Mouse (Mus musculus): ENCODE measurements at regions not wholly inside any gene's neighbourhood (a gene's known extent, or its start where the extent isn't known, plus 50 kb on each side); places are given as distances from the start of the nearest gene placed in this dataset.

DNA sequence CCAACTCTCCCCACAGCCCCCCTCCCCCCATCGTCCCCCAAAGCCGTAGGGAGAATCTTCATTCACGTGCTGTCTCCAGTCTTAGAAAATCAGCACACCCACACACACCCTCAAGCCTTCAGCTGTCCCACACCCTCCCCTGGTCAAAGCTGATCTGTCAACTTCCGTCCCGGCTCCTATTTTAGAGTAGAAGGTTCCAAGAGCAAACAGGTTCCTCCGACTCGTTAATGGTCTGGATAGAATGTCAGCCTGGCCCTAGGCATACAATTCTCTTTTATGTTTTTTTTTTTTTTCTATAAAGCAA, 123.2 kb upstream of the Med13l start:
- ATAC-seq (replicated peaks): no peak
- Histone ChIP-seq H3K27me3 (0 out of 2 replicates have a peak, but pooled peaks cover 4% of the 10 kb centered on the region), H3K4me2 (replicated peaks) (no peak overlapping the region), H3K9ac (replicated peaks) (no peak overlapping the region), H3K36me3 (no peaks in the 10 kb centered on the region), H3K9me3 (no peaks in the 10 kb centered on the region), H3K27ac (replicated peaks) (no peak overlapping the region), H3K4me3 (no peak overlapping the region), H3K4me1 (peaks cover 26% of the 10 kb centered on the region)
- WGBS: 22% methylated on average over 7 of the region's 7 CpGs

DNA sequence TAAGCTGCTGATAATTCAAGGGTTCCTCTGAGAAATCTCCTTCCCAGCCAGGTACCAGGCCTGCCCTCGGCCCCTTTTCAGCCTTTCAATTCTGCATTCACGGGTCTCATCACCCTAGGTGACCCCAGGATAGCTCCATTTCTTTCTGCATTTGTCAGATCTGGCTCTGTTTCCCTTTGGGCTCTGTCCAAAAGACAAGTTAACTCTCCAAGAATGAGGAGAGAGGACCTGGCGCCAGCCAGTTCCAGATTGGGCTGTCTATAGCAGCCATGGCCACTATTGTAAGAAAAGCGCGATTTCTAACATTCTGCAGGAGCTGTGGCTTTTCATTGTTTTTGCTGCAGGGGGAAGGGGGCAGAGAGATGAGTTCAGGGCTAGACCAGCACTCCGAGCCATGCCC, 122.5 kb upstream of the Med13l start:
- no peak overlapping the region for H3K9ac ChIP-seq (replicated peaks)
- 0 out of 2 replicates have a peak, but pooled peaks cover 4% of the 10 kb centered on the region for H3K27me3 ChIP-seq
- ATAC-seq (replicated peaks): no peak
- no peak overlapping the region for H3K4me2 ChIP-seq (replicated peaks)
- WGBS: 15% methylated on average over 6 of the region's 6 CpGs
- no peaks in the 10 kb centered on the region for H3K36me3 ChIP-seq
- H3K27ac ChIP-seq (replicated peaks): no peak overlapping the region
- no peak overlapping the region for H3K4me3 ChIP-seq
- H3K4me1 ChIP-seq: peaks cover 26% of the 10 kb centered on the region
- H3K9me3 ChIP-seq: no peaks in the 10 kb centered on the region

DNA sequence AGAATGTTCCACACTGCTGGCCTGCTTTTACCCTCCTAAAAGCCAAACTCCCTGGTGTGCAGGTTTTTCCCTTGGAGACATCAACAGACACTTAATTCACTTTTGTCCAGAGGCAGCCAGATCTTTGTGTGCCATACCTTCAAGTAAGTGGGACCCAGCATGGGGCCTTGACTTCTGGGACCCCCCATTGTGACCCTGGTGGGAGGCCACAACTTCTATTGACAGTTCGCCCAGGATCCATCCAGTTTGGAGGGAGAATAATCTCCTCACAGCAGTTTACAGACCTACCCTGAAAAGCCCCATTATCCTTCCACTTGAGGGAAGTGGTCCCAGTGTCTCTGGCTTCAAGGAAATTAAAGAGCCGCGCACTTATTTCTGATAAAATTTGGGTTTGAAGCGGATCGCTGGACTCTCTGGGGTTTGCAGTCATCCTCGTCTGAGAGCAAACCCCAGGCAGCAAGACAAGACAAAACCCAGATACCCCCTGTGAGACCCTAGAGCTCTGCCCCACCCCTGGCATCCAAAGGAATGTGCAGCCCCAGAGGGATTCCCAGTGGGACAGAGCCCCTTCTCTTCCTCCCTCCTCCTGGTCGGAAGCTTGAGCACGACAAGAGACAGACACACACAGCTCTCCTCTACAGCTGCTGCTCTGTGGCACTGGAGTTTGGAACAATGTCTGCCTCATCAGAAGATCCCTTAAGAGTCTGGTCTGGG, 115.8 kb upstream of the Med13l start:
- no peak for ATAC-seq (replicated peaks)
- Histone ChIP-seq H3K4me1 (no peaks in the 10 kb centered on the region), H3K4me2 (replicated peaks) (no peak overlapping the region), H3K9me3 (no peaks in the 10 kb centered on the region), H3K27me3 (no peaks in the 10 kb centered on the region), H3K27ac (replicated peaks) (no peak overlapping the region), H3K9ac (replicated peaks) (no peak overlapping the region), H3K4me3 (no peak overlapping the region), H3K36me3 (no peaks in the 10 kb centered on the region)
- 10% methylated on average over 8 of the region's 8 CpGs for WGBS

DNA sequence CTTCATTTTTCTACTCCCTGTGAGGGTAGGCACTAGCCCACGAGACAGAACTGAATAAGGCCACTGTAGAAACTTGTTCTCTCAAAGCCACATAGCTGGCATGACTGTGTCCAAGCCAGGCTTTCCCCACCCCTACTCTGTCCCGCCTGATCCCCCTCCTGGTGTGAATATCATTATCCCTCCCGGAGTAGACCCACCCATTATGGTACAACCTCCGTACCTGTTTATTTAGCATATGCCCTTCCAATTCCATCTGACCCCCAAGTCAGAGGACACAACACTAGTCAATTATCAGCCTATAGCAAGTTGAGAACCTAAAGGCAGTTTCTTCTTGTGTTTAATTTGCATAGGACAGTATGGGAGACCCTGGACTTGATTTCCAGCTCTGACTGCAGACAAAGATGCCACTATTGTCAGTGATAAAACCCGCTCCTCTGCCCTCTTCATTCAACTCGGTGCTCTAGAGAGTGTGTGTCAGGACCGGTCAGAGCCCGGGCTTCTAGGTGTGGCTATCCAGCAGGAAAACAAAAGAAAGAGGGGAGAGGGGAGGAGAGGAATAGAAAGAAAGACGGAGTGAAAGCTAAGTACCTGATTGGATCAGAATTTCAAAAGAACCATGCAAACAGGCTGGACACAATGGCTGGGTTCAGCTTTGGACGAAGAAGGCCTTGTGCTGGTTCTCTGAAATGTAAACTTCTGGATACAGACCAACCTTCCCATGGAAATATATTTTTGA, 115.1 kb upstream of the Med13l start:
- Histone ChIP-seq H3K4me2 (replicated peaks) (no peak overlapping the region), H3K9ac (replicated peaks) (no peak overlapping the region), H3K4me1 (no peaks in the 10 kb centered on the region), H3K36me3 (no peaks in the 10 kb centered on the region), H3K27ac (replicated peaks) (no peak overlapping the region), H3K4me3 (no peak overlapping the region), H3K27me3 (no peaks in the 10 kb centered on the region), H3K9me3 (no peaks in the 10 kb centered on the region)
- ATAC-seq (replicated peaks): no peak
- 15% methylated on average over 10 of the region's 10 CpGs for WGBS

DNA sequence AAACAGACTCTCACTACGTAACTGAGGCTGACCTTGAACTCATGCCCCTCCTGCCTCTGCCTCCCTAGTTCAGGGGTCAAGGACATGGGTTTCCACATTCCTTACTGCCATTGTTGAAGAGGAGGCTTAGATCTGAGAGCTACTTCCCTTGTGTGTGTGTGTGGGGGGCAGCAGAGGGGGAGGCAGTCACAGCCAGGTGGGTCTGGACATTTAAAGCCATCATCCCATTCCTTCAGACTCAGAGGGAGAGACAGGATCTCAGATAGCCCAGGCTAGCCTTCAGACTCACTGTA, 114.5 kb upstream of the Med13l start:
- WGBS: 70% methylated on average over 1 of the region's 1 CpGs

DNA sequence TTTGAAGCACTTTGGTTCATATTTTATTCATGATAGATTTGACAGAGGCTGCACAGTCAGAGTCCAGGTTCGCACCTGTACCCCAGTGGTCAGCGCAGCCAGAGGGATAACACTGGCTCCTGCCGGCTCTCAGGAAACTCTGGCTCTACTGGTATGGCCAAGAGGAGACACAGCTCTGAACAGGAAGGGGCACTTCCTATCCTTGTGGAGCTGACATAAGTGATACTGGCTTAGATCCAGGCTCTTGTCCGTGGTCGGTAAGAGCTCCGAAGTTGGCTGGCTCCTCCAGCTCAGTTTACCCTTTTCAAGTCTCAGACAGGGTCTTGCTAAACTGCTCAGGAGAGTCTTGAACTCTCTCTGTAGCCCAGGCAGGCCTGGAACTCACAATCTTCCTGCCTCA, 113.6 kb upstream of the Med13l start:
- H3K9ac ChIP-seq (replicated peaks): no peak overlapping the region
- no peaks in the 10 kb centered on the region for H3K36me3 ChIP-seq
- H3K4me3 ChIP-seq: no peak overlapping the region
- 64% methylated on average over 6 of the region's 6 CpGs for WGBS
- no peaks in the 10 kb centered on the region for H3K9me3 ChIP-seq
- H3K4me1 ChIP-seq: no peaks in the 10 kb centered on the region
- no peak for ATAC-seq (replicated peaks)
- no peaks in the 10 kb centered on the region for H3K27me3 ChIP-seq
- no peak overlapping the region for H3K4me2 ChIP-seq (replicated peaks)
- no peak overlapping the region for H3K27ac ChIP-seq (replicated peaks)

More for the DNA sequence above, 114.5 kb upstream of the Med13l start:
- Histone ChIP-seq H3K36me3 (no peaks in the 10 kb centered on the region), H3K27ac (replicated peaks) (no peak overlapping the region), H3K4me3 (no peak overlapping the region), H3K9ac (replicated peaks) (no peak overlapping the region), H3K9me3 (no peaks in the 10 kb centered on the region), H3K4me1 (no peaks in the 10 kb centered on the region), H3K4me2 (replicated peaks) (no peak overlapping the region), H3K27me3 (no peaks in the 10 kb centered on the region)
- ATAC-seq (replicated peaks): no peak

DNA sequence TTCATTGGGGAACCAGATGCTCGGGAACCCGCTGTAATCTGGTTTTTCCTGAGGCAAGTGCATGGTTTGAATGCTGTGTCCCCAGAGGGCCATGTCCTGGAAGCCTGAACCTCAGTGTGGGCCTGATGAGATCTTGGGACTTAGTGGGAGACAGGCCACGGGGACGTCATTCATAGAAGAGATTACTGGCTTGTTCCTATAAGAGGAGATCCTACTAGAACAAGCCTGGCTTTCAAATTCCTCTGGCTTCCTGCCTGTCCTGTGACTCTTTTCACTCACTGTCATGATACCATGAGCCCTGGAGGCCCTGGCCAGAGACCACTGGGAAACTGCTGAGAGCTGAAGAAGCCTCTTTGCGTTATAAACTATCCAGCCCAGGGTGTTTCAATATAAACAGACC, 113.1 kb upstream of the Med13l start:
- no peak overlapping the region for H3K4me3 ChIP-seq
- no peak overlapping the region for H3K27ac ChIP-seq (replicated peaks)
- H3K4me2 ChIP-seq (replicated peaks): no peak overlapping the region
- H3K9me3 ChIP-seq: no peaks in the 10 kb centered on the region
- 75% methylated on average over 5 of the region's 5 CpGs for WGBS
- no peaks in the 10 kb centered on the region for H3K27me3 ChIP-seq
- no peak overlapping the region for H3K9ac ChIP-seq (replicated peaks)
- H3K36me3 ChIP-seq: no peaks in the 10 kb centered on the region
- H3K4me1 ChIP-seq: no peaks in the 10 kb centered on the region
- no peak for ATAC-seq (replicated peaks)

DNA sequence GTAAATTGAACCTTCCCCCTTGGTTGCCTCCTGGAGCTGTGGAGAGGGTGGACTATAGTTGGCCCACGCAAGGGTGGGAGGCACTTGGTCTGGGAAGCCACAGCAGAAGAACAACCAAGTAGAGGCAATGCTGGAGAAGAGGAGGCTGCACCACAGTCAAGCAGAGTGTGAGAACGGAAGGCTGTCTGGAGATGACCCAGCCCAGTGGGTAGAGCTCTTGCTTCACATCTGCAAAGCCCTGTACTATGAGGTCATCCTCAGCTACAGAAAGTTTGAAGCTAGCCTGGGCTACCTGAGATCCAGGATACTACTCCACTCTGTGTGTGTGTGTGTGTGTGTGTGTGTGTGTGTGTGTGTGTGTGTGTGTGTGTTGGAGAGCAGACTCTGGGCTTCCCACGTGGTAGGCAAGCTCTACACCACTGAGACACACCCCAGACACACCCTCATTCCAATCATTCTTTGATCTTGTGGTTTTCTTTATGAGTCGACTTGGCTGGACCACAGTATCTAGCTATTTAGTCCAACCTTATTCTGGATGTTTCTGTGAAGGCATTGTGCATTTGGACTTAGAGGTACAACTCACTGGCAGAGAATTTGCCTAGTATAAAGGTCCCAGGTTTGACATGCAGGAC, 111.5 kb upstream of the Med13l start:
- H3K27ac ChIP-seq (replicated peaks): no peak overlapping the region
- H3K27me3 ChIP-seq: no peaks in the 10 kb centered on the region
- H3K4me2 ChIP-seq (replicated peaks): no peak overlapping the region
- H3K9me3 ChIP-seq: no peaks in the 10 kb centered on the region
- no peak overlapping the region for H3K9ac ChIP-seq (replicated peaks)
- 76% methylated on average over 4 of the region's 4 CpGs for WGBS
- ATAC-seq (replicated peaks): no peak
- H3K36me3 ChIP-seq: no peaks in the 10 kb centered on the region
- no peak overlapping the region for H3K4me3 ChIP-seq
- H3K4me1 ChIP-seq: no peaks in the 10 kb centered on the region

DNA sequence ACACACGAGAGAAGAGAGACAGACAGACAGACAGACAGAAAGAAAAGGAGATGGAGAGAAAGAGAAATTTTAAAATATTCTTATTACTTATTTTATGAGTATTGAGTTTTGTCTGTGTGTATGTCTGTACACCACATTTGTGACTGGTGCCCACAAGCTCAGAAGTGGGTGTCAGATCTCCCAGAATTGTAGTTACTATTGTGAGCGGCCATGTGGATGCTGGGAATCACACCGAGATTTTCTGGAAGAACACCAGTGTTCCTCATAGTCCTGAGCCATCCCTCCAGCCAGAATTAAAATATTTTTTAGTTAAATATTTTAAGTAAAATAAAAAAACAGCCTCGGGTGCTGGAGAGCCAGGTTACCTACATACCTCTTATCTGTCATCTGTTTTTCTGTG, 110.6 kb upstream of the Med13l start:
- no peaks in the 10 kb centered on the region for H3K36me3 ChIP-seq
- H3K27ac ChIP-seq (replicated peaks): no peak overlapping the region
- no peaks in the 10 kb centered on the region for H3K27me3 ChIP-seq
- H3K9me3 ChIP-seq: no peaks in the 10 kb centered on the region
- ATAC-seq (replicated peaks): no peak
- WGBS: 84% methylated on average over 4 of the region's 4 CpGs
- no peaks in the 10 kb centered on the region for H3K4me1 ChIP-seq
- H3K4me2 ChIP-seq (replicated peaks): no peak overlapping the region
- H3K4me3 ChIP-seq: no peak overlapping the region
- H3K9ac ChIP-seq (replicated peaks): no peak overlapping the region

DNA sequence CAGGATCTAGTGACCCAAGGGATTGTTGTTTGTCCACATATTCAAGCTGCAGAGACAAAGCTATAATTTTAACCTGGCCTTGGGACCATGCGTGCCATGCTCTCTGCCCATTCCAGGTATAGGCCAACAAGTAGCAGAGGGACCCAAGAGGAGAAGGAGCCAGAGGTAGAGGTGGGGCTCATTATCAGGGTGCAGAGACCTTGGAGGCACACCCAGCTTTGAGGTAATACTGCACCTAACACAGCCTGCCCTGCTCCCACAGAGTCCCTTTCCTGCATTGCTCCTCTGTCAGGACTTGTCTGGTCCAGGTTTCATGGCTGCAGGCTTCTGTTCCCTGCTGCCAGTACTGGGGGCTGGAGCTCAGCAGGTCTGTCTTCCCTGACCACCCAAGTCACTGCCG, 108.4 kb upstream of the Med13l start:
- ATAC-seq (replicated peaks): no peak
- no peak overlapping the region for H3K9ac ChIP-seq (replicated peaks)
- H3K27me3 ChIP-seq: no peaks in the 10 kb centered on the region
- H3K36me3 ChIP-seq: no peaks in the 10 kb centered on the region
- H3K27ac ChIP-seq (replicated peaks): no peak overlapping the region
- 71% methylated on average over 2 of the region's 2 CpGs for WGBS
- no peak overlapping the region for H3K4me3 ChIP-seq
- no peaks in the 10 kb centered on the region for H3K9me3 ChIP-seq
- H3K4me1 ChIP-seq: no peaks in the 10 kb centered on the region
- H3K4me2 ChIP-seq (replicated peaks): no peak overlapping the region

DNA sequence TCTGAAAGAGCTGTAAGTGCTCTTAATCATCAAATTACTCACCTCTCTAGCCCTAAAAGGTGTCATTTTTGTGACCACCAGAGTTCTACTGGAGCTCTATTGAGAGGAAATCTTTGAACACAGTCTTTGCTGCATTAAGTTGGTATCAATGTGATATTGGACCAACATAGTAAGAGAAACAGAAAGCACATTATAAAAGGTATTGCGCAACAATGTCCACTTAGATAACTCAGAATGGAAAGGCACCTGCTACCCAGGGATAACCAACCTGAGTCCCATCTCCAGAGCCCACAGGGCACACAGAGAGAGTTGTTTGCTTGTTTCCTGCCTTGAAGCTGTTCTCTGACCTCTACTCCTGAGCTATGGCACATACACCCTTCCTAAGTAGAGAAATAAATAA, 106.4 kb upstream of the Med13l start:
- no peak overlapping the region for H3K4me2 ChIP-seq (replicated peaks)
- no peaks in the 10 kb centered on the region for H3K36me3 ChIP-seq
- H3K27me3 ChIP-seq: no peaks in the 10 kb centered on the region
- ATAC-seq (replicated peaks): no peak
- no peak overlapping the region for H3K9ac ChIP-seq (replicated peaks)
- H3K27ac ChIP-seq (replicated peaks): no peak overlapping the region
- H3K4me3 ChIP-seq: no peak overlapping the region
- H3K4me1 ChIP-seq: peaks cover 5% of the 10 kb centered on the region
- 95% methylated on average over 1 of the region's 1 CpGs for WGBS
- no peaks in the 10 kb centered on the region for H3K9me3 ChIP-seq

DNA sequence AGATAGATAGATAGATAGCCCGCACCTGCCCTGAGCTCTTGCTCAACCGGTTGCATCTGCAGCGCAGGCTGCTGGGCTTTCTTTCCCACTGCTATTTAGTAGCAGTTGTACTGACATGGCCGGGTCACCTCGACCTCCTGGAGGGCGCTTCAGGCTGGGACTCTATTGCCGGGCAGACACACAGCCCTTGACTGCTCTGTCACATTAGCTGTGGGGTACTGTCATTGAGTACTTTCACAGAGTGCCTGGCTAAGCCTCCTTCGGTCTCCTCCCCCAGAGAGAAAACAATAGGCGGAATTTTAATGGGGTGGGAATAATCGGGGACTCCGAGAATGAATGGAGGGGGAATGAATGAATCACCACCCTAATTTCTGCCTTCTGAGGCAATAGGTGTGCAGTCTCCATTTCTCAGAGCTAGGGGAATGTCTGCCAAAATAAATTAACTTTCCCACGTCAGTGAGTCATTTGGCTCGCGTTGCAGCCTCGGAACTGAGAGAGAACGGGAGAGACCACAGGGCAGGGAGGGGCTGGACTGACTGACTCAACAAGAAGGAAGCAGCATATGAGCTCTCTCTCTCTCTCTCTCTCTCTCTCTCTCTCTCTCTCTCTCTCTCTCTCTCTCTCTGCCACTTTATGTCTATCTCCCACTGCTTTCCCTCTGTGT, 101.6 kb upstream of the Med13l start:
- no peaks in the 10 kb centered on the region for H3K36me3 ChIP-seq
- ATAC-seq (replicated peaks): 0 out of 2 replicates have a peak, but pooled peaks have one; percentile 35
- H3K4me3 ChIP-seq: peak overlapping the region; percentile 9
- peaks cover 10% of the 10 kb centered on the region for H3K4me1 ChIP-seq
- no peaks in the 10 kb centered on the region for H3K27me3 ChIP-seq
- no peak overlapping the region for H3K9ac ChIP-seq (replicated peaks)
- no peak overlapping the region for H3K27ac ChIP-seq (replicated peaks)
- 1% methylated on average over 16 of the region's 16 CpGs for WGBS
- H3K4me2 ChIP-seq (replicated peaks): peak overlapping the region; percentile 33
- H3K9me3 ChIP-seq: no peaks in the 10 kb centered on the region

Measured in forebrain, embryonic 15.5 days (tissue).